Mouse (Mus musculus): ENCODE data around the gene Ankub1. TPM values are rescaled to one million over a fixed set of nuclear protein-coding genes. Genes with fewer than 3 reads are reported as not detected.

Ankub1 gene
- polyA plus RNA-seq, 1 experiment from 2014 or later: not detected

DNA sequence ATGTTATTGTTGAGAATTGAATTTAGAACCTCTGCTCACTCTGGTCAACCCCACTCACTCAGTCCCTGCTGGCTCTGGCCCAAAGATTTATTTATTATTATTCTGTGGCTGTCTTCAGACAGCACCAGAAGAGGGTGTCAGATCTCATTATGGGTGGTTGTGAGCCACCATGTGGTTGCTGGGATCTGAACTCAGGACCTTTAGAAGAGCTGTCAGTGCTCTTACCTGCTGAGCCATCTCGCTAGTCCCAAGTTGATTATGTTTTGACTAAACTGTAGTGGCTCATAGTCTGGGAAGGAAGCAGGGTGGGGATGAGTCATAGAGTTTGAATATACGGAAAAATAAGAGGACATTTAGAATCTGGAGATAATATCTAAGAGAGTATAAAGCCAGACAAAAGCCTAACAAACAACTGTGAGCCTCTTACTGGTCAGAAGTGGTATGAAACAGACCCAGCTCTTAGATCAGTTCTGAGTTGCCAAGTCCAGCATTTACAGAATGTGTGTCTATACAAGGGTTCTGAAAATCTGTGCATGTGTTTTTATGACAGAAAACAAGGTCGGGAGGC is 80.1 kb downstream of the Ankub1 start:
- Histone ChIP-seq H3K36me3 (ENCODE audit: inconsistent target) (no peaks in the 10 kb centered on the region), H3K27ac (no peak overlapping the region), H3K79me2 (ENCODE audit: inconsistent target) (no peaks in the 10 kb centered on the region), H3K4me3 (ENCODE audit: inconsistent target) (no peak overlapping the region)
- 61% methylated on average over 3 of the region's 3 CpGs for WGBS (ENCODE audit: missing documents)

DNA sequence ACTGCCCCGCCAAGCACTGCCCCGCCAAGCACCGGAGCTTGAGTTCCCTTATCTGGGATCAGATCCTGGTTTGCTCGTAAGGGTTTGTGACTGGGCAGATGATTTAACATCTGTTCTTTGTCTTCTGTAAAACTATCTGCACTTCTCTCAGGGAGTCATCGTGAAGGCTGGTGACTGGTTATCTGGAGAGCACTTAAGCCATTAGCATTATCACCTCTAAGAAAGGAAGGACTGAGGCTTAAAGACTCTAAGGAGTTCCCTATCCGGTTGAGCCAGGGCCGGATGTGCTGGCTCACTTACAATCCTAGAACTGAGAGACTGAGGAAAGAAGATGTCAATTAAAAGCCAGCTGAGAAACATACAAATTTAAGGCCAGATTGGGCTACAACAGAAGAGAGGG is 80.8 kb downstream of the Ankub1 start:
- WGBS (ENCODE audit: missing documents): 32% methylated on average over 7 of the region's 7 CpGs
- H3K79me2 ChIP-seq (ENCODE audit: inconsistent target): no peaks in the 10 kb centered on the region
- H3K4me3 ChIP-seq (ENCODE audit: inconsistent target): no peak overlapping the region
- no peaks in the 10 kb centered on the region for H3K36me3 ChIP-seq (ENCODE audit: inconsistent target)
- no peak overlapping the region for H3K27ac ChIP-seq

Other genes starting within 250 kb of the Ankub1 start
- gene Wwtr1, start 116.9 kb downstream of the Ankub1 start, polyA plus RNA-seq (2018): not detected in 3 replicates
- 10.2 to 26.6 TPM (median 25.8 TPM) in 3 replicates for gene Commd2, start 41.1 kb downstream of the Ankub1 start, polyA plus RNA-seq (2018)
- gene Rnf13, start 43.3 kb upstream of the Ankub1 start, polyA plus RNA-seq (2018): 141 to 225 TPM (median 198 TPM) in 3 replicates
- 1.5 to 4.7 TPM (median 3.5 TPM) in 3 replicates for gene Pfn2, start 155.3 kb upstream of the Ankub1 start, polyA plus RNA-seq (2018)

Measured in macrophage (primary cell).